Mouse (Mus musculus): Measurements from ENCODE around the gene Tssk6.
"Not testable (repeated sequence)": the region's sequence is repeated elsewhere in the genome, so short reads cannot be mapped to it uniquely, and the experiment has no call there.

Gene Tssk6

GRCm38 (mm10) chr8:69914526-69914925, 12.5 kb downstream of the Tssk6 start:
- in situ Hi-C loops (cut with MboI; ENCODE audit: low sequenced_read_pairs), result no loop called here

GRCm38 (mm10) chr8:69915748-69916147, 13.8 kb downstream of the Tssk6 start:
- in situ Hi-C loops (cut with MboI; ENCODE audit: low sequenced_read_pairs), result loop anchor here (5.0 kb wide), 1 partner anchor 87 kb away; no protein-coding TSS in a partner anchor

- in situ Hi-C loops (cut with MboI; ENCODE audit: low sequenced_read_pairs), result loop anchor here (5.0 kb wide), 1 partner anchor 84 kb away; no protein-coding TSS in a partner anchor
Measured at GRCm38 (mm10) chr8:69918506-69918905, 16.5 kb downstream of the Tssk6 start.

- in situ Hi-C loops (cut with MboI; ENCODE audit: low sequenced_read_pairs), result loop anchor here (5.0 kb wide), 1 partner anchor 83 kb away; no protein-coding TSS in a partner anchor
Measured at GRCm38 (mm10) chr8:69919010-69919409, 17.0 kb downstream of the Tssk6 start.

GRCm38 (mm10) chr8:69919876-69920662, 18.1 kb downstream of the Tssk6 start:
- in situ Hi-C loops (cut with MboI; ENCODE audit: low sequenced_read_pairs), result loop anchor here (5.0 kb wide), 1 partner anchor 82 kb away; no protein-coding TSS in a partner anchor

GRCm38 (mm10) chr8:69921141-69921540, 19.2 kb downstream of the Tssk6 start:
- in situ Hi-C loops (cut with MboI; ENCODE audit: low sequenced_read_pairs), result no loop called here

- in situ Hi-C loops (cut with MboI; ENCODE audit: low sequenced_read_pairs), result no loop called here
Measured at GRCm38 (mm10) chr8:69923986-69924385, 22.0 kb downstream of the Tssk6 start.

- in situ Hi-C loops (cut with MboI; ENCODE audit: low sequenced_read_pairs), result no loop called here
Measured at GRCm38 (mm10) chr8:69926901-69927300, 24.9 kb downstream of the Tssk6 start.

GRCm38 (mm10) chr8:69933811-69934210, 31.8 kb downstream of the Tssk6 start:
- in situ Hi-C loops (cut with MboI; ENCODE audit: low sequenced_read_pairs), result no loop called here

GRCm38 (mm10) chr8:69934582-69934981, 32.6 kb downstream of the Tssk6 start:
- in situ Hi-C loops (cut with MboI; ENCODE audit: low sequenced_read_pairs), result no loop called here

- in situ Hi-C loops (cut with MboI; ENCODE audit: low sequenced_read_pairs), result no loop called here
Measured at GRCm38 (mm10) chr8:69935431-69935830, 33.4 kb downstream of the Tssk6 start.

- in situ Hi-C loops (cut with MboI; ENCODE audit: low sequenced_read_pairs), result no loop called here
Measured at GRCm38 (mm10) chr8:69936050-69936794, 34.2 kb downstream of the Tssk6 start.

- in situ Hi-C loops (cut with MboI; ENCODE audit: low sequenced_read_pairs), result no loop called here
Measured at GRCm38 (mm10) chr8:69937466-69937865, 35.5 kb downstream of the Tssk6 start.

- in situ Hi-C loops (cut with MboI; ENCODE audit: low sequenced_read_pairs), result no loop called here
Measured at GRCm38 (mm10) chr8:69938245-69938982, 36.4 kb downstream of the Tssk6 start.

- in situ Hi-C loops (cut with MboI; ENCODE audit: low sequenced_read_pairs), result no loop called here
Measured at GRCm38 (mm10) chr8:69939633-69940032, 37.6 kb downstream of the Tssk6 start.

GRCm38 (mm10) chr8:69940386-69940785, 38.4 kb downstream of the Tssk6 start:
- in situ Hi-C loops (cut with MboI; ENCODE audit: low sequenced_read_pairs), result no loop called here

GRCm38 (mm10) chr8:69942495-69942894, 40.5 kb downstream of the Tssk6 start:
- in situ Hi-C loops (cut with MboI; ENCODE audit: low sequenced_read_pairs), result not testable (repeated sequence)

- in situ Hi-C loops (cut with MboI; ENCODE audit: low sequenced_read_pairs), result no loop called here
Measured at GRCm38 (mm10) chr8:69950300-69950699, 48.3 kb downstream of the Tssk6 start.

All from CH12F3 (cell line).